Mouse (Mus musculus) bone marrow macrophage, adult 2 months (primary cell): Measurements from ENCODE around the gene Acad10.

Source experiments
- CTCF ChIP-seq: IDR thresholded peaks from 2 replicates; pipeline ENCODE4 v1.5.1; 2012; ENCODE audit warnings: low read depth, mild to moderate bottlenecking, low read length, moderate library complexity
- POLR2A ChIP-seq: IDR thresholded peaks from 2 replicates; pipeline ENCODE4 v1.6.1; 2012; ENCODE audit warnings: mild to moderate bottlenecking, low read depth, low read length, borderline replicate concordance

GRCm38 (mm10) chr5:121595758-121596157, 64.6 kb downstream of the Acad10 start:
- no peak for TF ChIP-seq CTCF
- TF ChIP-seq POLR2A: no peak
